ENCODE assay signal across 23 mouse cellular contexts in genomic region chr14:36563229-36563865, GRCm38 (mm10).
"Had no signal": no experiment of that assay in that cellular context is flagged by ENCODE, and none has a peak within 500 bp of the region (broad histone marks: within the 10 kb centered on the region; RNA-seq: fewer than 3 reads in every experiment).

No protein-coding gene starts in this region.

- H3K9me3 ChIP-seq: kidney, embryonic 15.5 days; limb, embryonic 12.5 days; limb, embryonic 15.5 days; midbrain, embryonic 10.5 days; midbrain, embryonic 13.5 days had no signal

- DNase-seq: kidney, adult 8-10 months; kidney, postnatal 14 days; kidney, postnatal 4 days; left cerebral cortex, postnatal 4 days; liver, postnatal 0 days; lung, embryonic 14.5 days; right cerebral cortex, adult 18-20 months; right cerebral cortex, postnatal 14 days; right cerebral cortex, postnatal 4 days; thymus, adult 2 months; thymus, postnatal 14 days; thymus, postnatal 4 days had no signal

- H3K4me2 ChIP-seq: kidney, embryonic 15.5 days; limb, embryonic 12.5 days; limb, embryonic 15.5 days; liver, embryonic 11.5 days; lung, embryonic 14.5 days; midbrain, embryonic 13.5 days had no signal

- H3K27ac ChIP-seq: kidney, embryonic 15.5 days; limb, embryonic 12.5 days; limb, embryonic 15.5 days; liver, embryonic 14.5 days; macrophage; midbrain, embryonic 10.5 days; midbrain, embryonic 13.5 days; stomach, postnatal 0 days had no signal

- H3K4me3 ChIP-seq: kidney, embryonic 15.5 days; limb, embryonic 12.5 days; limb, embryonic 15.5 days; midbrain, embryonic 10.5 days; midbrain, embryonic 13.5 days had no signal

- H3K36me3 ChIP-seq: kidney, embryonic 15.5 days; limb, embryonic 12.5 days; limb, embryonic 15.5 days; midbrain, embryonic 10.5 days; midbrain, embryonic 13.5 days had no signal

- H3K9ac ChIP-seq: kidney, embryonic 15.5 days; limb, embryonic 12.5 days; limb, embryonic 15.5 days; liver, embryonic 14.5 days; liver, postnatal 0 days; lung, embryonic 14.5 days; midbrain, embryonic 13.5 days had no signal

- H3K27me3 ChIP-seq: kidney, embryonic 15.5 days; limb, embryonic 12.5 days; limb, embryonic 15.5 days; midbrain, embryonic 13.5 days had no signal

- ATAC-seq: liver, postnatal 0 days; lung, postnatal 0 days; midbrain, embryonic 13.5 days; midbrain, embryonic 16.5 days had no signal

- H3K4me1 ChIP-seq: kidney, embryonic 15.5 days; limb, embryonic 12.5 days; limb, embryonic 15.5 days; midbrain, embryonic 10.5 days; midbrain, embryonic 13.5 days had no signal
